Mouse (Mus musculus): ENCODE data around the gene Fam198b.
A peak's percentile ranks its signal among the peaks of the same experiment; 100 is the strongest.

The Fam198b gene

DNA sequence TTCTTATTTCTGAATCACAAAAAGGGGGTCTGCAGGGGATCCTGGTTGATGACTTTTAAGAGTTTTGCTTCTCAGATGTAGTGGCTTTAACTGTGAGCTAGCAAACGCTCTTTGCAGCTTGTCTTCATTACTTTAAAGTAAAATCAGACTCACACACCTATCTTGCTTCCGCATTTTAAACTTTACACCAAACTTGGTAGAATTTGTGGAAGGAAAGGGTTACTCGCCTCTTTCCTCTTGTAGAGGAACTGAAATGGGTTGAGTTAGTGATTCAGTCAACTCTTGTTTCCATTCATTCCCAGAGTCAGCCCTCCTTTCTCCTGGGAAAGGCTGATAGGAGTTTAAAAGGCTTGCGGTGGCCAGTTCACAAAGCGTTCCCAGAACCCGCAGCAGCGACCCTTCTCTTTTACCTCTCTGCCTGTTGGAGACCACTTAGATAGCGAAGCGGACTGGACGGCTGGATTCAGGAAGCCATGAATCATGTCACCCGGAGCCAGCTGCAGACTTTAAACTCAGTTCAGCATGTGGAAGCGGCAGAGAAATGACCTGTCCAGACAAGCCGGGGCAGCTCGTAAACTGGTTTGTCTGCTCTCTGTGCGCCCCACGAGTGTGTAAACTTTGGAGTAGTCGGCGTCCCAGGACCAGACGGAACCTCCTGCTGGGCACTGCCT is 1.5 kb downstream of the Fam198b start:
- peak; percentile 78 for DNase-seq (ENCODE audit: low spot score)

DNA sequence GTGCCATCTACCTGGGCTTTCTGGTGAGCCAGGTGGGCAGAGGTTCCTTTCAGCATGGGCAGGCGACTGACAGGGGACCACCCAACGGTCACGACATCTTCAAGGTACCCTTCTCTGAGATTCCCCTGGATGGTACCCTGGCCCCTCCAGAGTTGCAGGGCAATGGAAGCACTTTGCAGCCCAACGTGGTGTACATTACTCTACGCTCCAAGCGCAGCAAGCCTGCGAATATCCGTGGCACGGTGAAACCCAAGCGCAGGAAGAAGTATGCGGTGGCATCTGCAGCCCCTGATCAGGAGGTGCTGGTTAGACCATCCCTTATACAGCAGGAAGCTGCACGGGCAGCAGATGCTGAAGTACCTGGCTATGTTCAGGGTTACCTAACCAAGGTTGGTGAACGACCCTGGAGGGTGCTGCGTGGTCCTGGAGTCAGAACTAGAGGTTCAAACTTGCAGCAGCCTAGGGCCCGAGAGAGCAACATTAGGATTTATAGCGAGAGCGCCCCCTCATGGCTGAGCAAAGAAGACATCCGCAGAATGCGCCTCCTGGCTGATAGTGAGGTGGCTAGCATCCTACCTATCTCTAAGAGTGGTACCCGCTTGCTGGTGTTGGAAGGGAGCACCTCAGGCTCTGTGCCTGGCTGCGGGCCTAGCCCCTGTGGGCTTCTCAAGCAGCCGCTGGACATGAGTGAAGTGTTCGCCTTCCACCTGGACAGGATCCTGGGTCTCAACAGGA is 2.2 kb downstream of the Fam198b start:
- DNase-seq (ENCODE audit: low spot score), result no peak

DNA sequence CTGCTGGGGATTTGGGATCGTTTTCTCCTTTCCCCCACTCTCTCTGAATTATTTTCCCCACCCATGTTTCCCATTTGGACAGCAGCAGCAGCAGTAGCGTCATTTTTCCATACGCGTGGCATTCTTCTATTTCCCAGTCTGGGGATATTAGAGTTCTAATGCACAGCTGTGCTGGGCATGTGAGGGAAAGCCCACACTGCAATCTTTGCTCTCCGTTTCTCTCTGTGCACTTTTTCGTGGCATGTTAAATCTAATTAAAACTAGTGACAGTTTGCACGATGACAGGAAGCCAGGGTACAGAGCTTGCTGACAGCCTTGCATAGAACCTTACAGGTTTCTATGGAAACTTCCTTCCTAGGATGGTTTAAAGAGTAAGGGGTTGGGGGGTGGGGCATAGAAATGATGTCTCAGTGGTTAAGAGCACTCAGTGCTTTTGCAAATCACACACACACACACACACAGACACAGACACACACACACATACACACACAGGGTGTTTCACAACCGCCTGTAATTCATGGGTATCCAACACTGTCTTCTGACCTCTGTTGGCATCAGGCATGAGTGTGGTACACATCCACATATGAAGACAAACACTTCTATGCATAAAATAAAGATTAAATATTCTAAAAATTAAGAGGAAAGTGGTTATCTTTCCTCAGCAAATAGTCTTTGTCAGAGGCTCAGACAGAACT is 3.0 kb downstream of the Fam198b start:
- DNase-seq (ENCODE audit: low spot score), result no peak

DNA sequence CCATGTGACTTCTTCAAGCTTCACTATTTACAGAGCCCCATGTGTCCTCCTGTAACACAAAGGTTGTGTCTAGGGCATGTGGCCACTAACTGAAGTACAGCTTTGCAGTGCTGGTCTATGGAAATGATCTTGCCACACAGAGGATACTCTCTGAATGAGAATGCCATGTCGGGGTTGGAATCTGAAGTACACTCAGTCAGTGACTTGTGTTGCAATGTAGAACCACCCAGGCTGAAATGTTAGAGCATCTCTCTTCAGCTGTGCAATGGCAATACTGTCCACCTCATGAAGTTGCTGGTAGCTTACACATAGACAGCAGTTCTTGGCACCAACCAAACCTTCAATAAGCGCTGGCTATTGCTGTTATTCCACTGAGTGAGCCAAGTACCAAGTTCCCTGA is 3.6 kb downstream of the Fam198b start:
- no peak for DNase-seq (ENCODE audit: low spot score)

DNA sequence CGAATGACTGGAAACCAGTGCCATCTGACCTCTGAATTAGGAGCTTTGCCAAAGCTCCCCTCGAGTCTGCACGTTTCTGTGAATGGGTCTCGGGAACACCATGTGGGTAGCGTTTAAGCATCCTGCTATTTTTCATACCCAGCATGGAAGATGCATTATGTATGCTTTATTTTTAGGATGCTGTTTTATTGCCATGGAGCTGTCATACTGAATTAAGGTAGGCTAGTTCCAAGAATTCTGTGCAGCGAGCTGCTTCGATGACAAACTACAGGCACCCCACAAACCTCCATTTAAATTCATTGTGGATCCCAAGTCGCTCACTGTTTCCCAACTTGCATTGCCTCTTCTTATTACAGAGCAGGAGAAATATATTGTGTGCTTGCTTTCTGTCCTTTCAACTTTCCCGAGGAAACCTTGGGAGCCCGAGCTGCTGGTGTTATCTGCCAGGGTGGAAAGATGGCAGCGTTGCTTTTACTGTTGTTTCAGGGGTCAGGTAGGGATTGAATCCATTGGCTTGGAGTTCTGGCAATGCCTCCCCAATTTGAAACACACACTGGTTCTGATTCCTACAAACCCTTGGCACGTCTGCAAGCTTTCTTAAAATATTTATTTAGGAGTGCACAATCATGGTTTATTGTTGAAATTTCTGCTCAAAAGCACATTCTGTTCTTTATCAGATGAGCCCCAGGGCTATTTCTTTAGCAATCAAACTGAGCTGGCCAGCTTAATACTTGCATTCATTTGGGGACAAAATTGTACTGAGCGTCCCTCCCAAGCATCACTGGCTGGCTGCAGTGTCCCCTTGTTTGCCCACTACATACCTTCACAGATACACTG is 13.4 kb downstream of the Fam198b start:
- no peak for DNase-seq (ENCODE audit: low spot score)

DNA sequence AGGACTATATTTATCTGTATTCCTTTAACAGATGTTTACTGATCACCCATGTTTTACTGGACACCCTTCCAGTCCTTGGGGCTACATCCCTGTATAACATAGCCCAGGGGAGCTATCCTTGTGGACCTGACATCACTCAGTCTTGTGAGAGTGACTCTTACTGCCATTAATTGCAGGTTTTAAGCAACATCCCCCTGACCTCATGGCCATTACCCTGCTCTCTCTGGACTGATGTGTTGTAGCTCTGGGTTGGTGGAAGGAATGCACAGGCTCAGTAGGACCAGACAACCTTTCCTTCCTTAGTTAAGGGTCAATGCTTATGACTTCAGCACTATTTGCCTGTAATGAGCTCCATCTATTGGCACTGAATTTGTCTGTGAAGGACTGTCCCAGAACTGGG is 14.2 kb downstream of the Fam198b start:
- no peak for DNase-seq (ENCODE audit: low spot score)

DNA sequence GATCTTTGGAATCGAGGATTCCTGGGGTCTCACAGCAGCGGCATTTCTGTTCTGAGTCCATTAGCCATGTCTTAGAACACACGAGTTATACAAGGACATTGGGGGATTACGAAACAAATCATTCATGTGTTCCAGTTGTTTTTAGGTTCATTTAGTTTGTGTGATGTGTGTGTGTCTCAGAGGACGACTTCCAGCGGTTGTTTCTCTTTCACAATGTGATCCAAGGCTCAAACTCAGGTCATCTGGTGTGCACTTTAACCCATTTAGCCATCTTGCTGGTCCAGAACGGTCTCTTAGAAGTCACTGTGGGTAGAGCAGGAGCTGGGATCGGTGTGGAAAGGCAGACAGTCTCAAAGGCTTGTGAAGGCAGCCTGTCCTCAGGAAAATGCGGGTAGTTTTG is 15.6 kb downstream of the Fam198b start:
- DNase-seq (ENCODE audit: low spot score), result no peak

DNA sequence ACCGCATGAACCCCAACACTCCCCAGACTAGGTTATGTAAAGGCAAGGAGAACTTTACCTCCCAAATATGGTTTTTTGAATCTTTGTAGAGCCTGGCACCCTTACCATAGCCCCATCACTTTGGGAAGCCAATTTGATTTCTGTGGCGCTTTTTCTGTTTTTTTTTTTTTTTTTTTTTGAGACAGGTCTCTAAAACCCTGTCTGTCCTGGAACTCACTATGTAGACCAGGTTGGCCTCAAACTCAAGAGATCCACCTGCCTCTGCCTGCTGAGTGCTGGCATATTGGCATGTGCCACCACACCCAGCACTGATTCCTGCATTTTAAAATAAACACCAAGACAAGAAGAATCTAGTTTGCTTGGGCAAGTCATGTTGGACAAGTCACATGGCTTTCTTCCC is 16.2 kb downstream of the Fam198b start:
- no peak for DNase-seq (ENCODE audit: low spot score)

DNA sequence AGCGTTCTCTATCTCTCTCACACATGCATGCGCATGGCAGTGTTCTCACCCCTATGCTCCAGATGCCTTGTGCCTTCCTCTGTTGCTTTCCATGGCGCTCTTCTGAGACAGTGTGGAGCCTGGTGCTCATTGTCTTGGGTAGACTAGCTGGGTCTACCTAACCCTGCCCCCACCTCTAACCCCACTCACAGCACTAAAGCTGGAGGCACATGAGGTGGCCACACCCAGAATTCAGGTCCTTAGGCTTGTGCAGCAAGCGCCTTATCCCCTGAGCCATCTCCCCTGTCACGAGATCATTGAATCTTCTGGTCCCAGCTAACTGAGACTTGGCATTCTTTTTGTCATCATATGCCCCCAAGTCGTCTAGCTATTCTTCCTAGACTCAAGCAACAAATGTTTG is 17.0 kb downstream of the Fam198b start:
- DNase-seq (ENCODE audit: low spot score), result no peak

DNA sequence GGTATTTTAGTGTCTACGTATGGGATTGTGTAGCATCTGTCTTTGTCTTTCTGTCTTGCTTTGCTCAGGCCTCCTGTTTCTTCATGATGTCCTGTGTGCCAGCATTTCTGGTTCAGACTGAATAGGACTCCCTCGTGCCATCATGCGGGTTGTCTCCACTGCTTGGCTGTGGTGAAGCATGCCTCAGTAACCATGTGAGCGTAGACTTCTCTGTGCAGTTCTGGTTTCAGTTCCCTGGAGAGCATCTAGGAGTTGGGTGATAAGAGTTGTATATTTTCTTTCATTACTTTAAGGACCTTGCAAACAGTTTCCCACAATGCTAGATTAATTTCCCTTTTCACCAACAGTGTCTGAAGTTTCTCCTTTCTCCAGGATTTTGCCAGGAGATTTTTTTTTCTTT is 17.4 kb downstream of the Fam198b start:
- DNase-seq (ENCODE audit: low spot score), result no peak

DNA sequence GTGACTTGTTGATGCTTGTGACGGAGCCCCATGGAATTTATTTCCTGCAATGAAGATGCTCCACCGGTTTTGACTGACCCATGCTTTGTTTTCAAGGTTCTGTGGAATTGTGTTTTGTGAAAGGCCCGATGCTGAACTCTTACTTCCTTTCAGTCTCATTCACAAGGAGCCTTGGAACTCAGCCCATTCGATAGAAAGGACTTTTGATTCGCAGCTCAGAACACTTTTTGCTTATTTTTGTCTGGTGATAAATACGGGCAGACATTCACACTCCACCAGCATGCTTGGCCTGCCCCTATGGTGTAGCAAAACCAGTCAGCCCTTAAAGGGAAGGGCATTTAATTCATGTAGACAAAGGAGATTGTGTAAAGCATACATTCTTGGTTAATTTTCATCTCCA is 19.5 kb downstream of the Fam198b start:
- no peak for DNase-seq (ENCODE audit: low spot score)

DNA sequence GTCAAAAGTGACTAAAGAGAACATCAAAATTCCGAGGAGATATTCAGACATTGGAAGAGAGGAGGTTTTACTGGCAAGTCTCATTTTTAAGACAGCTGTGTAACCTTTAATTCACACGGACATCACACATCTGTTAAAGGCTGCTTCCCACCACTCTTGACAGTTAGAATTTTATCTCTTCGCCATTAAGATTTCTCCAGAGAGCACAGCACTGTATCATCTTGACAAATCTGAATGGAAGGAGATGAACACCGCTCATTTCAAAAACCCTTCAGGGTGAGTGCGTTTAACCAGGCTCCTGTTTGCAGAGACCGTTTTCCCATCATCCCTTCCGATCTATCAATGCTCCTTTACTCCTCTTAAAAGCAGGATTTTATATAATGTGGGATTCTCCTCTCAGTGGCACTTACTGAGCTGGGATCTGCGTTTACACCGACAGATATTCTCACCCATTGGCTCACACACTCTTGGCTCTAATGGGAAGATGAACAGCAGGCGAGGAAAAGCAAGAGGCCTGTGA is 20.0 kb downstream of the Fam198b start:
- DNase-seq (ENCODE audit: low spot score), result no peak

DNA sequence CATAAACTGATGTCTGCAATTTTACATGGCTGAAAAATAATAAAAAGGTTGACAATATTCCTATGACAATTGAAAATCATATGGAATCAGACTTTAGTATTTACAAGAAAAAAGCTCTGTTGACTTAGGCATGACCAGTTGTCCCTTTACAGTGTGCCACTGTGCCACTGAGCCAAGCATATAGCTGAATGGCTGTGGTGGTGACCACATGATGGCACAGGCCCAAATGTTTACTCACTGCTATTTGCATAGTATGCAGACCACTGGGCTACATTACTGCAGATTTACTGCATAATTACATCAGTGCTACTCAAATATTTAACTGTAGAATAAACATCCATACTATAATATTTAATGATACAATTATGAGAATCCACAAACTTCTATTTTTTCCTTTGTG is 21.1 kb downstream of the Fam198b start:
- DNase-seq (ENCODE audit: low spot score), result no peak

DNA sequence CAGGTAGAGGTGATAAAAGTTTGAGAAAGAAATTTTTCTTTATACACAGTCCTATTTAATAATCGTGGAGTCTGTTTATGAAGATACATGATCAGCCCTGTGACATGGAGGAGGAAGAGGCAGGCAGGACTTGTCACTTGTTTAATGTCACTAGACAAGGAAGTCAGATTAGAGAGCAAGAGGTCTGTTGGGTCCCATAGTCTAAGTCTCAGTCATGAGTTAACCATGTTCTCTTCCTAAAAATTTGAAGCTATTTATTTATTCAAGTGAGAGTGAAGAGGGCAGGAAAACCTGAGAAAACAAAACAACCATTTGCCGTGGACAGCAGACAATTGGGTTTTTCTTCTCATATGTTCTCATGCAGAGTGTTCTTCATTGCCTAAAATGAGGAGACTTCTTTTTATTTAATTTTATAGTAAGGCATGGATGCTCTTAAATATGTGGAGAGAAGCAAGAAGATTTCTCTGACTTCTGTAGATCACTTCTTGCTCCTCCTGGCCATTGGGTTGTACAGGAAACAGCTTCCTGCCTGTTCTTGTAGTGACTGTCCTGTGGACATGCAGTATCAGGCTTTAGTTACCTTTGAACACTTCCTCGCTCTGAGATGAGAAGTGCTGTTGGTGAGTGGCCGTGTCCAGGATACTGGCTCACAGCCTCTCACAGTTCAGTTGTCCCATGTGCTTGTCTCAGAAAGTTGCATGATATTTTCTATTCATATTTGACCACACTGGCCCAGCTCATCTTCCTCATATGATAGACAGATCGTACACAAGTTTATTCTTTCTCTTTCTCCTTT is 22.1 kb downstream of the Fam198b start:
- DNase-seq (ENCODE audit: low spot score), result no peak

DNA sequence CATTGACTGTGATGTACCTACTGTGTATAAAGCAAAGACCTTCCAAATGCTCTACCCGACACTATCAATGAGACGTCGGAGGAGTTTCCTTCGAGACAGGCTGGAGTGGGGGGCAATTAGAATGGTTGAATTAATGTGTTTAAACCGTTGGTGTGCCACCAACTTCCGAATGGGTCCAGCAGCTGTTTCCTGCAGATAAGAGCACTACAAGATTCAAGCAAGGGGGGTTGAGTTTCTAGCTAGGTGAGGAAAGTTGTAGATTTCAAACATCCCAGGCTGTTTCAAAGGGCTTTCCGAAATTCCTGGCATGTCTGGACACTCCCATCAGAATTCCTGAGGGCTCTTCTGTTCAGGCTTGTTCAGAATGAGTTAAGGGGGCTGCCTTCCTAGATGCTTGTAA is 22.9 kb downstream of the Fam198b start:
- DNase-seq (ENCODE audit: low spot score), result no peak

DNA sequence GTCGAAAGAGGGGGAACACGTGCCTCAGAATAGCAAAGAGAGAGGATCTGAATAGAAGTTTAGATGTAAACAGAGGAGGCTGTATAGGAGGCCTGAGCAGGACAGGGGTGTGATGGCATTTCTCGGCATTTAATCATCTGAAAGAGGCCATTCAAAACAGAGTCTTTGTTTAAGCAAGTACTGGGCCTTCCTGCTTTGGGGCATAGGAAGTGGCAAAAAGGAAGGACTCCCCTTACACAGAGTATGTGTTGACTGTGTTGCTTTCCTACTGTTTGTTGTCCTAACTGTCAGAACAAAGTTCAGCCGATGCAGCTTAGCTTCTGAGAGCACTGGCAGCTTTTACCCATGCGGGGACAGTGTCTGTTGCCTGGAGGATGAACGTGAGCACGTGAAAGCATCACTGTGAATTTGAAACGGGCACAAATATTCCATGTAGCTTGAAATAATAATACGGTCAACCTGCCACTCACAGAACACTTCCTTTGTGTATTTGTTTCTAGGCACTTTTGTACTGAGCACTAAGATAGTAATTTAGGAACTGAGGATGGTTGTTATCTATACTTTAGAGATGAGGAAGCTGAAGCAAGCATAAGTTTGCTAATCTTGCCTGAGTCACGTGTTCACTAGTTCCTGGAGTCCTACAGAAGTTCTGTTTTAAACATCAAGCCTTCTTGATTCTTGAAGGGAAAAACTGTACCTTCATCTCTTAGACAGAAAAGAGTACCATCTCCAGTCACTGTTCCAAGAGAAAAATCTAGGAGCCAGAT is 26.2 kb downstream of the Fam198b start:
- DNase-seq (ENCODE audit: low spot score), result no peak

DNA sequence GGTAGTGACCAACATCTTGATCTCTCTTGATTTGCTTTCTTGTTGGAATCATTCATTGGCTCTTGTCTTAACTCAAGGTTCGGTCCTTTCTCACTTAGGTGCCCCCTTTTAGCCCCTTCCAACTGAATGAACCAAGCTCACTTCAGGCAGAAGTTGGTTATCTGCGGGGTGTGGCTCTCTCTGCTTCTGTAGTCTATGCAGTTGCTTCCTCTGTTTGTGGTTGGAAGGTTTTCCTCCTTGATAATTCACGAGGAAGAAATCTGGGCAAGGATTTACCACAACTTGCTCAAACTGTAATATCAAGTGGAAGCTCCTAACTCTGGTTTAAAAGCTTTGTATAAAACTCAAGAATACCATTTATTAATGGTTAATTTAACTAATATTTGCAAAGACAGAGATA is 26.8 kb downstream of the Fam198b start:
- DNase-seq (ENCODE audit: low spot score), result no peak

DNA sequence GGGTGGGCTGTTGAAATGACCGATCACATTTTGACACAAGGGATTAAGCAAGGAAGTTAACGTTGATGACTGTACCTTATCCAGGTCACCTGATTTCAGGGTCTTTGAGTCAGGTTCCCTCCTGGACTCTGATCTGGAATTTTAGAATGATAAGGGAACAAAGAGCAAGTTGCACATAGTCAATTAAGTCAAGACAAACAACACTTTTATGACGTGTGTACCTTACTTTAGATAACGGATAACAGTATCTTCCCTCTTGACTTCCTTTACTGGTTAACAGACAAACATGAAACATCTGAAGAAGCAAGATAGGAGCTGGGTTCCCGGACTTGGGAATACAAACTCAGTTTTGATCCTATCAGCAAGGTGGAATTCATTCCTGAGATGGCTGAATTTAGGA is 29.7 kb downstream of the Fam198b start:
- DNase-seq (ENCODE audit: low spot score), result no peak

DNA sequence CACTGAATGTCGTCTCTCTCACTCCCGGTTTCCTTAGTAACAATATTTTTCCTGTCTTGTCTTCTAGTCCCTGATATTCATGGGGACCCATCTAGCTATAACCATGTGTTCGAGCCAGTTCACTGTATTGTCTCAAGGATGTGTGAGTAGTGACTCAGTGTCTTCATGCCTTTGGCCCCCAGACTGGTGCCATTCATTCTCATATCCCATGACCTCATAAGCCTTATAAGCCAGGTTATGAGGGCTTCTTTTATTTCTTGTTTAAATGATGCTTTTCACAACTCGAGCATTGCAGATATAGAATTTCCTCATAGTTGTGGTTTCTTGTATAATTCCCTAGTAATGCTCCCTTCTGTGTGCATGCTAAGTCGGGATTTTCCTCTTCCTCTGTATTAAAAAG is 31.9 kb downstream of the Fam198b start:
- no peak for DNase-seq (ENCODE audit: low spot score)

DNA sequence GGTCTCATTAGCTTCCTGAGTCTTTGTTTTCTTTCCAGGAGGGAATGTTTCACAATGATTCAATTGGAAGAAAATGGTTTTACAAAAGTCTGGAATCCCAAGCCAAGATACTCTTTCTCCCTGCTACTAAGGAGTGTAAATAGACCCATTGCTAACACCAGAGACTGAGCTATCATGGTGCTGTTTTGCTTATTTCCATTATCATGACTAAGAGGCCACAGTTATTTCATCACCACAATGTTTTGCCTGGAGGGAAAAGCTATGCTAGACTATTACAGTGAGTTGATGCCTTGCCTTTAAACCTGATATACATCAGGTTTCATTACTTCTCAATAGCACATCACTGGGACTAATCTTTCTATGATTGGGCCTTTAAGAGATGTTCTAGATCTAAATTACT is 34.4 kb downstream of the Fam198b start:
- no peak for DNase-seq (ENCODE audit: low spot score)

Data from embryo, embryonic 10.5 days (tissue).